Comparison of ENCODE assay signal across 14 mouse cellular contexts in the genomic region with DNA sequence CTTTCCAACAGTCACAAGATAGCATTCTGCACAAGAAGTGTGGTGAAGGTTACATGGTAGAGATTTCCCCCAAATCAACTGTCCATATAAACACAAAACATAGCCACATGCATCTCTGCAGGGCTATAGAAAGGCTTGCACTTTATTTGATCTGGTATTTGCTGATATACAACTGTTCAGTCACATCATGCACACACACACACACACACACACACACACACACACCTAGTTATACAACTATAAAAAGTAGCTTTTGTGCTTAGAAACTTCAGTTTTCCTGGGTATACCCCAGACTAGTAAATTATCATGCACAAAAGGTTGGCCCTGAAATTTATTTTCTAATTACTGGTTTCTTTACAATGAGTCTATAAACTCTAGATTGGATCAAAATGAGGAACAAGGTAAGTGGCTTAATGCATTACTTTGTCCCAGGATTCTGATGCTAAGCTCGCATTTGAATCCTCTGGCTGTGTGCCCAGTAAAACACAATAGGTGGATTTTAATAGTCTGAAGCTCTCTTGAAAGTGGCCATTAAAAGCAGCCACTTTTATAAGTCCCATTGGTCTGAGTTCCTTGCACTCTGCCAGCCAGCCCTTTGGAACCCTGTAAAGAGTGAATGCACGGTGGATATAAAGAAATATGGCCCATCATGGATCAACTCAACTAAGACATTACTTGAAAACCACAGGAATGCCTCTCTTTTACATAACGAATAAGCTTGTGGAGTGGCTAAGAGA.
A peak's percentile ranks its signal among the peaks of the same experiment; 100 is the strongest.
DNase-seq lines count a peak whose midpoint lies in the region; ATAC-seq and TF ChIP-seq lines count a peak whose summit lies in the region.
"Had no signal": no experiment of that assay in that cellular context is flagged by ENCODE, and none has a peak within 500 bp of the region (broad histone marks: within the 10 kb centered on the region; RNA-seq: fewer than 3 reads in every experiment).

No protein-coding gene starts in this region.

- H3K4me3 ChIP-seq in forebrain, embryonic 16.5 days (replicated peaks; ENCODE audit: low read length) = no peak overlapping the region
- H3K4me3 ChIP-seq in midbrain, embryonic 16.5 days (ENCODE audit: low read depth, low read length) = no peak overlapping the region
- H3K4me3 ChIP-seq: erythroblast, embryonic 14.5 days; heart, embryonic 10.5 days; liver, embryonic 15.5 days had no signal

- TF ChIP-seq POLR2A in brain, embryonic 14.5 days (IDR thresholded peaks at IDR 0.05; ENCODE audit: borderline replicate concordance, extremely low read depth, insufficient read depth, insufficient read length, poor library complexity, severe bottlenecking) = no peak

- H3K36me3 ChIP-seq in forebrain, embryonic 16.5 days (ENCODE audit: control insufficient read depth, insufficient read depth) = no peaks in the 10 kb centered on the region
- H3K36me3 ChIP-seq in midbrain, embryonic 16.5 days (ENCODE audit: control insufficient read depth, insufficient read depth, low read length) = no peaks in the 10 kb centered on the region
- H3K36me3 ChIP-seq: heart, embryonic 10.5 days; liver, embryonic 15.5 days had no signal

- 5% methylated on average over 3 of the region's 3 CpGs for WGBS in forebrain, embryonic 16.5 days
- 8% methylated on average over 3 of the region's 3 CpGs for WGBS in midbrain, embryonic 16.5 days

- H3K9ac ChIP-seq in forebrain, embryonic 16.5 days (replicated peaks; ENCODE audit: low read depth, low read length) = no peak overlapping the region
- H3K9ac ChIP-seq in midbrain, embryonic 16.5 days (ENCODE audit: low read depth, low read length) = no peak overlapping the region
- H3K9ac ChIP-seq: liver, embryonic 15.5 days had no signal

- no peaks in the 10 kb centered on the region for H3K27me3 ChIP-seq in forebrain, embryonic 16.5 days (replicated peaks; ENCODE audit: control insufficient read depth, insufficient read depth, low read length)
- no peaks in the 10 kb centered on the region for H3K27me3 ChIP-seq in midbrain, embryonic 16.5 days (ENCODE audit: control insufficient read depth, insufficient read depth, low read depth, low read length)
- H3K27me3 ChIP-seq: liver, embryonic 15.5 days had no signal

- ATAC-seq in forebrain, embryonic 16.5 days = peak; percentile 61; the same call in 1 of the 2 replicates
- ATAC-seq in midbrain, embryonic 16.5 days = peak; percentile 64
- no peak for ATAC-seq in activated CD4-positive, CD25-positive, alpha-beta regulatory T cell, adult 4 months

- no peaks in the 10 kb centered on the region for H3K9me3 ChIP-seq in forebrain, embryonic 16.5 days (ENCODE audit: control insufficient read depth, low read length)
- H3K9me3 ChIP-seq in midbrain, embryonic 16.5 days (replicated peaks; ENCODE audit: control insufficient read depth, low read length, poor library complexity, severe bottlenecking) = no peaks in the 10 kb centered on the region
- H3K9me3 ChIP-seq: heart, embryonic 10.5 days; liver, embryonic 15.5 days had no signal

- no peak for TF ChIP-seq CTCF in brain, embryonic 14.5 days (IDR thresholded peaks at IDR 0.05; ENCODE audit: borderline replicate concordance, extremely low read depth, insufficient read depth, insufficient read length)

- no peak overlapping the region for H3K4me2 ChIP-seq in forebrain, embryonic 16.5 days (ENCODE audit: low read length)
- no peak overlapping the region for H3K4me2 ChIP-seq in midbrain, embryonic 16.5 days (ENCODE audit: low read length)
- H3K4me2 ChIP-seq: liver, embryonic 15.5 days had no signal

- DNase-seq in kidney, postnatal 10 days = peak; percentile 9
- no peak for DNase-seq in kidney, adult 11 months
- DNase-seq in brain, embryonic 14.5 days (ENCODE audit: low read depth) = peak; percentile 89
- DNase-seq in adrenal gland, postnatal 4 days (ENCODE audit: low spot score in 2 of 2) = no peak
- DNase-seq in spleen, postnatal 36 days (ENCODE audit: low spot score in 2 of 2) = no peak
- DNase-seq: adrenal gland, postnatal 25 days; cerebellum, adult 18-20 months; layer of hippocampus, postnatal 36 days had no signal

- H3K4me1 ChIP-seq in forebrain, embryonic 16.5 days (replicated peaks; ENCODE audit: control insufficient read depth, insufficient read depth, low read length) = no peaks in the 10 kb centered on the region
- no peaks in the 10 kb centered on the region for H3K4me1 ChIP-seq in midbrain, embryonic 16.5 days (ENCODE audit: control insufficient read depth, insufficient read depth, low read length)
- H3K4me1 ChIP-seq: heart, embryonic 10.5 days; liver, embryonic 15.5 days had no signal

- no peak overlapping the region for H3K27ac ChIP-seq in forebrain, embryonic 16.5 days (ENCODE audit: low read length)
- H3K27ac ChIP-seq in midbrain, embryonic 16.5 days (ENCODE audit: low read length) = no peak overlapping the region
- H3K27ac ChIP-seq: heart, embryonic 10.5 days; liver, embryonic 15.5 days had no signal

Comparison
In these comparisons a context has a peak if more than half of its experiments do, and no peak if none do; other contexts are left out.
1. DNase-seq: peak in kidney, postnatal 10 days (single experiment) and brain, embryonic 14.5 days (single experiment); none in kidney, adult 11 months (single experiment), adrenal gland, postnatal 4 days (0 of 2) and spleen, postnatal 36 days (0 of 2).